Mouse (Mus musculus) brain, adult 2 months (tissue): ENCODE data around the gene Caps2.
A peak's percentile ranks its signal among the peaks of the same experiment; 100 is the strongest.
"Not testable (repeated sequence)": the region's sequence is repeated elsewhere in the genome, so short reads cannot be mapped to it uniquely, and the experiment has no call there.

Source experiments
- DNase-seq: peaks from one replicate; pipeline ENCODE4 v3.0.0; 2011; ENCODE audit warnings: low read depth, low spot score

The Caps2 gene

GRCm38 (mm10) chr10:112163168-112163766 lies at the start of gene Caps2:
Gene Caps2 (plus strand): TSS chr10:112163621.
- DNase-seq = peak; percentile 42

DNA sequence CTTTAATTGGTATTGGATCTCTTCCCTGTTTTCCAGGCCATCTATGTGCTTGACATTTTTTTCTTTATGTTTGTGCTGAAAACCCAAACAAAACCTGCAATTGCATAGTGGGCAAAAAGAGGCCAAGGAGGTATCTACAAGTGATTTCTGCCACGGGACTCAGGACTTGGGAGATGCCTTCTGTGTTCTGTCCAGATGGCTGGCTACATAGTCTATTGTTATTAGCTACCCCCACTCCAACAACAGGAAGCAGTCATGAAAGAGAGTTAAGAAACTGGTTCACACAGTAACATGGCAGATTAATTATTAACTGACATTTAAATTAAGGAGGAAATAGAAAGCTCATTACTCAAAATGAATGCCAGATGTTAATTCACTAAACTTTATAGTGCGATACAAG lies 38.3 kb upstream of the Caps2 start:
- not testable (repeated sequence) for DNase-seq

DNA sequence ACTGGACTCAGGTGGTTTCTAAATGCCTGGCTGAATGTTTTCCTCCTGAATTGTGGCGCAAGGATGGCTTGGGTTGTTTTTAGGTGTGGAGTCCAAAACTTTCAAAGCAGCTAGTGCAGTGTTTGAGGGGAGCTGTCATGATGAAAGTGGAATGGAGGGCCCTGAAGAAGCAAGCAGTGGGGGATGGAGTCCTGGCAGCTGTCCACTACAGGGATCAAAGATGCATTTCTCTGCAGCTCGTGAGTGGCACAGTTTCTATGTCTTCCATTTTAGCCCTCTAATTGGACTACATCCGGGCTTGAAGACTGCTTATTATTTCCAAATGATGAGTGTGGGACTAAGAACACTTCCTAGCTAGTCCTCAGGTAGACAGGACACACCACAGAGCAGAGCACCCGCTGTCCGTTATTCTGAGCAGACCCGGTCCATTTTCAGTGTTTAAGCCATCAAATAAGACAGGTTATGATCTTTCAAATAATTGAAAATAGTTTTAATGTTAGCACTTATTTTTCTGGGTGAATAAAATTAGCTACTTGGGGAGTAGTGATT lies 35.7 kb upstream of the Caps2 start:
- not testable (repeated sequence) for DNase-seq

DNA sequence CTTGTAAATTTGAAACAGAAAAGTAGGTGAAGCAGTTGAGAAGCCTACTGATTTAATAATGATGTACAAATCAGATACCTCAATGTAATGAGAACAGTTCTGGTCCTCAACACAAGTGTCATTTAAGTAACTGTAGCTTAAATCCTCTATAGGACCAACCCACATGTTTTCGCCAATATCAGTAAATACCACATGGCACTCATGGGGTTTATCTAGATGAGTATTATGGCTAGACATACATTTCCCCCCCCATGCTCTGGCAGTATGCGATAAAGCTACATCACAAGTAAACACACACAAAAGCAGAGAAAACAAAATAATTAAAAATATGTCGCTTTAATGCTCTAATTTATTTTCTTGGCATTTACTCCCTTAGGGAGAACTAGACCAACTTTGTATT lies 31.2 kb upstream of the Caps2 start:
- no peak for DNase-seq

- peak; percentile 84 for DNase-seq
Measured at GRCm38 (mm10) chr10:112138050-112138870, 25.2 kb upstream of the Caps2 start.

DNA sequence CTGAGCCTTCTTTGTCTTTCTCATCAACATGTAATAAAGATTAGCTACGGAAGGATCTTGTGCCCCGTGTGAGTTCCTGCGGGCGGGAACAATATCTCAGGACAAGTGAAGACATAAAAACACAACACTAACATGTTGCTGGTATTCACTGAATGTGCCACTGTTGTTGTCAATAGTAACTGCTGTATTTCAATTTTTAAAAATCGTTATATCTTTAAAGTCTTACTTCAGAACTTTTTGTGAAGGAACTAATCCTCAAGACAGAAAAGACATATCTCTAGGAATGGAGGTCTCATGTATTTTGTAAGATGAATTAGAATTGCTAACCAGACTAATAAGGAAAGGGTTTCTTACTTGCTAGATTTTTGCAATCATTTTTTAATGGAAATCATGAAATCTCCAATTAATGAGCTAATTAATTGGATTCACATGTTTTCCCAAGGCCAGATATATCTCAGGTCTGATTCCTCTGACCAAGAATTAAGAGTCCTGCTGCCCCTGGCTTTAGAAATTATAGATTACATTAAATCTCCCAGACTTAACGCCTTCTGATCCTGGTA lies 24.5 kb upstream of the Caps2 start:
- DNase-seq = no peak

- peak; percentile 2 for DNase-seq
Measured at GRCm38 (mm10) chr10:112139834-112140233, 23.6 kb upstream of the Caps2 start.

GRCm38 (mm10) chr10:112159882-112160560 lies 3.4 kb upstream of the Caps2 start, which contains the start of gene Glipr1l3:
Gene Glipr1l3 (minus strand): TSS chr10:112160327.
- peak; percentile 97 for DNase-seq

DNA sequence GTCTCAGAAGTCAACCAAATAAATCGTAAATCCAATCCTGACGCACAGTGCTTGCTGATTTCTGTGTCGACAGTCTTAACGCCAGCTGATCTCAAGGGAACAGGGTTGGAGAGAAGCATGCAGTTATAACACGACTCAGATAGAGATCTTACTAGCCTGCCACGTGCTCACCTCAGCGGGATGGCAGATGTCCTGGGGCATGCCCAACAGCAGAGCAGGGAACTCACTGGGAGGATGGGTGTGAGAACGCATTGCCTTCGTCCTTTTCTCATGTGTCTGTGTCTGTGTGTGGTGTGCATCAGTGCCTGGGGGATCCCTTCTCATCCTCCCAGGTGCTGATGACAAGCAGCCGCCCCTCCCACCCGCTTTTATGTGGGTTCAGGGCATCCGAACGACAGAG lies 13.6 kb downstream of the Caps2 start:
- DNase-seq = not testable (repeated sequence)

DNA sequence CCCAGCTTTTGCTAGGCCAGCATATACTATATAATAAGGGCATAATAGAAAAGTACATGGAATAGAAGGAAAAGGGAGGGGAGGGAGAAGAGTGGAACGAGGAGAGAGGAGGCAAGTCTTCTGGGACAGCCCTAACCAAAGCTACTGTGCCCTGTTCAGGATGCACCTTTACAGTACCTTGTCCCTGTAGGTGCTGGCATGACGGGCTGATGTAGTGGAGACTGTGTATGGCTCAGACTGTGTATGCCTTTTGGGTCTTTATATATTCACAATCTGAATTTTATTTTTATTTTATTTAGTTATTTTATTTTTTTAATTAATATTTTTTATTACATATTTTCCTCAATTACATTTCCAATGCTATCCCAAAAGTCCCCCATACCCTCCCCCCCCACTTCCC lies 30.5 kb downstream of the Caps2 start:
- not testable (repeated sequence) for DNase-seq

- peak; percentile 87 for DNase-seq
Measured at GRCm38 (mm10) chr10:112203463-112203862, 40.0 kb downstream of the Caps2 start.

- DNase-seq = no peak
Measured at GRCm38 (mm10) chr10:112227073-112227472, 63.7 kb downstream of the Caps2 start.

GRCm38 (mm10) chr10:112229091-112229843 lies 65.8 kb downstream of the Caps2 start:
- DNase-seq = not testable (repeated sequence)

DNA sequence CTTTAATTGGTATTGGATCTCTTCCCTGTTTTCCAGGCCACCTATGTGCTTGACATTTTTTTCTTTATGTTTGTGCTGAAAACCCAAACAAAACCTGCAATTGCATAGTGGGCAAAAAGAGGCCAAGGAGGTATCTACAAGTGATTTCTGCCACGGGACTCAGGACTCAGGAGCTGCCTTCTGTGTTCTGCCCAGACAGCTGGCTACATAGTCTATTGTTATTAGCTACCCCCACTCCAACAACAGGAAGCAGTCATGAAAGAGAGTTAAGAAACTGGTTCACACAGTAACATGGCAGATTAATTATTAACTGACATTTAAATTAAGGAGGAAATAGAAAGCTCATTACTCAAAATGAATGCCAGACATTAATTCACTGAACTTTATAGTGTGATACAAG lies 69.3 kb downstream of the Caps2 start:
- not testable (repeated sequence) for DNase-seq

DNA sequence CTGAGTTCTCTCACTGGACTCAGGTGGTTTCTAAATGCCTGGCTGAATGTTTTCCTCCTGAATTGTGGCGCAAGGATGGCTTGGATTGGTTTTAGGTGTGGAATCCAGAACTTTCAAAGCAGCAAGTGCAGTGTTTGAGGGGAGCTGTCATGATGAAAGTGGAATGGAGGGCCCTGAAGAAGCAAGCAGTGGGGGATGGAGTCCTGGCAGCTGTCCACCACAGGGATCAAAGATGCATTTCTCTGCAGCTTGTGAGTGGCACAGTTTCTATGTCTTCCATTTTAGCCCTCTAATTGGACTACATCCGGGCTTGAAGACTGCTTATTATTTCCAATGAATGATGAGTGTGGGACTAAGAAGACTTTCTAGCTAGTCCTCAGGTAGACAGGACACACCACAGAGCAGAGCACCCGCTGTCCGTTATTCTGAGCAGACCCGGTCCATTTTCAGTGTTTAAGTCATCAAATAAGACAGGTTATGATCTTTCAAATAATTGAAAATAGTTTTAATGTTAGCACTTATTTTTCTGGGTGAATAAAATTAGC lies 72.0 kb downstream of the Caps2 start:
- DNase-seq = not testable (repeated sequence)

DNA sequence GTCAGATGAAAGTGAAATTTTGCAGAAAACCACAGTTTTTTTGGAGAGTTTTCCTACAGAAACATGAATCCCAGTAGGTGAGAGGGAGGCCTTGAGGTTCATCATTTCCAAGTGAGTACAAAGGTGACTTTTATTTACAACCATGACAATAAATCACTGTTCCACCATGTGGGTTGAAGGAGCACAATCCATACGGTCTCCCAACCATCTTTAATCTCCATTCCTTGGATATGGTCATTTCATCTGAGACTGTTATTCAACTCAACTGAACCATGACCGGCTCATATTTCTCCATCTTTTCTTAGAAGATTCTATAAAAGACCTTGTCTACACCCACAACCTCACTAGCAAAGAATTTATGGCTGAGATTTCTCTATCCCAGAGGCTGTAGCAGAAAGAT lies 84.9 kb downstream of the Caps2 start:
- no peak for DNase-seq

DNA sequence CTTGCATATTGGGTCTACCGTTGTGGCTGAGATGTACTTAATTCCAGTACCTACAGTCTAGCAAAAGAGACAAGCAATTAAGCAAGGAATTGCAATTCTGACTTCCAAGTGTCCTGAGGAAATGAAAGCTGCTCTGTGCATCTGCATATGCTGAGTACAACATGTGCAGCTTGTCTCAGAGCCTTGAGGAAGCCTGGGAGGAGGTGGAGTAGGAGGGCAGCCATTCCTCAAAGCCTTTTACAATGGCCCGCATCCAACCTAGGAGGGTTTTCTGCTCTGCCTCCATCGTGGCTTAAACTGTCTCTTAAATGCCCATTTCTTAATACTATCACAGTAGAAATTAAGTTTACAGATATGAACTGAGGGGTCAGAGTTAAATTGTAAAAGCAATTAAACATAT lies 100.0 kb downstream of the Caps2 start:
- DNase-seq = peak; percentile 78
